Mouse (Mus musculus) 3T3-L1 (cell line): ENCODE results near the gene Olfr774.
"Not testable (repeated sequence)": the region's sequence is repeated elsewhere in the genome, so short reads cannot be mapped to it uniquely, and the experiment has no call there.

Experiments used
- DNase-seq: peaks from one replicate; pipeline ENCODE4 v3.0.0-alpha.2; 2015; ENCODE audit warnings: low read depth, low spot score

Gene Olfr774

DNA sequence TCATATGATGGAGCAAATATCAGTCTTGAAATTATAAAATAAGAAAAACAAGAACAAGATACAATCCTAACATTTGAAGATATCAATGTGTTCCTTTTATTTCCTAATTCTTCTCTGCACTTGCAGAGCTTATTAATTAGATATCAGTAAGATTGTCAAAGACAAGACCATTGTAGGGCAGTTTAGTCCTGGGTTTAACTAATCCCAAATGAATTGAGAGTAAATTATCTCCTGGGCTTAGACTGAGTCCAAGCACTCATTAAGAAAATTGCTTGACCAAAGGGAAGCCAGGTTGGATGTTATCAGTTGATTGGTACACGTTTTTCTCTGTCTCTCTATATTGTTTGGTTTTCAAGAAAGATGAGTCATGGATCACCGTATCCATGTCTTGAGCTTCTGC, at the start of gene Olfr774:
TSS of gene Olfr774 (plus strand) at position 301 of the 400 bp plus-strand sequence.
- DNase-seq: no peak

DNA sequence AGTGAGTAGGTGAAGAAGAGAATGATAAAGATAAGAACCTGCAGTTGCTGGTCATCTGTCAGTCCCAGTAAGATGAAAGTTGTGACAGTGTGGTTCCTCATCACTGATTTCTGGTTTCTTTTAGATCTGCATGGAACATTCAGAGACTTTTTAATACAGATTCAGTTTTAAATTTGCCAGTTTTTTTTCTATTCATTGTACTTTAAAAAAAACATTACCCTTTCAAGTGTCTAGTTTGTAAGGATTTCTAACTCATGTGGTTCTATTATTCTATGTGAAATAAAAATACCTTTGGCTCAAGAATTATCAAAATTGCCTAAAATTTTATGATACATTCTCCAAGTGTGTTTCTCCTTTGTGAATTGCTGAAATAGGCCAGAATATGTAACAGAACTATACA, 48.7 kb upstream of the Olfr774 start, which contains the start of gene Olfr773:
TSS of gene Olfr773 (minus strand) at position 101 of the 400 bp plus-strand sequence.
- not testable (repeated sequence) for DNase-seq

DNA sequence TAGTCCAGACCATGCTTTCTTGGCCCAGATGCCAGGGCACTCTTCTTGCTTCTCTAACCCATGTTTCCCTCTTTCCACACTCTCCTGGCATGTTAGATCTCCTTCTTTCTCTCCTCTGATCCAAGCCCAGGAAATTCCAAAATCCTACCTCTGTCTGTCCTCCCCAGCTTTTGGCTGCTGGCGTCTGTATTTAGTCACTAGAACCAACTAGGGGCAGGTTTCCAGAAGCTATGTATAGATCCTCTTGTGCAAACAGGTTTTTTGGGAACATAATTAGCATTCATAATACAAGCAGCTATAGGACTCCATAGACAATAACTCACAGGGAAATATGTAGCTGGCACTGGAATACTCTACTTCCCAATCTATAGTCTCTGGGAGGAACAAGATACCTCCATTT, 5.3 kb upstream of the Olfr774 start:
- no peak for DNase-seq

DNA sequence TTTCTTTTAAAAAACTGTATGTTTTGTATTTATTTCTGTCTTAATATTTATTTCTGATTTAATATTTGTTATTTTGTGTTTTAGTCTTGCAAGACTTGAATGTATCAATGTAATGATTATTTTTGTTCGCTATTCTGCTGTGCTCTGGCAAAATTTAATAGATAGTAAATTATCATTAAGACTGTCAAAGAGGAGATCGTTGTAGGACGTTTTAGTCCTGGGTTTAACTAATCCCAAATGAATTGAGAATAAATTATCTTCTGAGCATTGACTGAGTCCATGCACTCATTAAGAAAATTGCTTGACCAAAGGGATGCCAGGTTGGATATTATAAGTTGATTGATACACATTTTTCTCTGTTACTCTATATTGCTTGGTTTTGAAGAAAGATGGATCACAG, 12.1 kb downstream of the Olfr774 start, which contains the start of gene Olfr775:
TSS of gene Olfr775 (plus strand) at position 301 of the 400 bp plus-strand sequence.
- no peak for DNase-seq

DNA sequence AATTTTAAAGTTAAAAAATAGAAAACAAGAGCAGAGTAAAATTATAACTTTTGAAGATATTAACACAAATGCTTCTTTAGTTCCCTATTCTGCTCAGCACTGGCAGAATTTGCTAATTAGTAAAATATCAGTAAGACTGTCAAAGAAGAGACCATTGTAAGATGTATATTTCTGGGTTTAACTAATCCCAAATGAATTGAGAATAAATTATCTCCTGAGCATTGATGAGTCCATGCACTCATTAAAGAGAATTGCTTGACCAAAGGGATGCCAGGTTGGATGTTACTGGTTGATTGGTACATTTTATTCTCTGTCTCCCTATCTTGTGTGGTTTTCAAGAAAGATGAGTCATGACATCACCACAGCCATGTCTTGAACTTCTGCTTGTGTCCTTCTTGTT, 22.8 kb downstream of the Olfr774 start, which contains the start of gene Olfr776:
TSS of gene Olfr776 (plus strand) at position 301 of the 400 bp plus-strand sequence.
- DNase-seq: no peak

DNA sequence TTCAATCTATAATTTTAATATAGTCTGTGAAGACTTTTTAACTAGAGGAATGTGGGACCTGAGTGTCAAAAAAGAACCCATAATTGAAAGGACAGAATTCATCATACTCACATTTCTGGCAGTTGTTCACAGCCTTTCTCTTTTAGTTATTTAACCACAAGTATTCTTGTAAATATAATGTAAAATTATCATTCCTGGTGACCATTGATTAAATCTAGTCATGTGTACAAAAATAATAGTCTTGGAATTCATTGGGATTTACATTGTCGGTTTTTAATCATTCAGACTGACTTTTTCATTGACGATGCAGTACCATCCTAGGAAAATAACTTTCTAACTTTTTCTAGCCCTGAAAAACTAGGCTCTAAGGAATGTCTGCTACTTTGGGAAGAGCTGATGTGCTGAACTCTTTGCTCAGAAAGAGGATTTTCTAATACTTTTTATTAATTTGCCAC, 35.1 kb downstream of the Olfr774 start, which contains the start of gene Olfr777:
TSS of gene Olfr777 (minus strand) at position 405 of the 455 bp plus-strand sequence.
- DNase-seq: no peak
